Mouse (Mus musculus): ENCODE measurements around the gene Ccdc85b. TPM values are rescaled to one million over a fixed set of nuclear protein-coding genes. Genes with fewer than 3 reads are reported as not detected.
"Not testable (repeated sequence)": the region's sequence is repeated elsewhere in the genome, so short reads cannot be mapped to it uniquely, and the experiment has no call there.

Ccdc85b gene
- polyA plus RNA-seq, 1 experiment: 3.3 TPM

DNA sequence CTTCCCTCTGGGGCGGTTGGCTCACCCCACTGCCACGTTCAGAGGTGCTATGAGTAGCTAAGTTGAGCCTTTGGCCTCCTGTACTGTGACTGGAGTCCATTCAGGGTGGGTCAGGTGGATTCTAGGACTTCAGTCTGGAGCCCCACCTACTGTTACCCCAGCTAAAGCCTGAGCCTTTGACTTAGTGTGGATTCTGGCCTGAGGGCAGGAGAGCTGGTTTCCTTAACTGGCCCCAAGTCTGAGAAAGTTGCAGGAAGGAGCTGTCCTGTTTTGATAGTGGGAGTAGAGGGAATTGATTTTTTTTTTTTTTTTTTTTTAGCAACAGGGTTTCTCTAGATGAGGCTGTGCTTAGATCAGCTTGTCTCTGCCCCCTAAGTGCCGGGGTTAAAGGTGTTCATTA lies 36.6 kb upstream of the Ccdc85b start:
- no peak overlapping the region for H3K4me3 ChIP-seq (ENCODE audit: low read depth, low read length)
- no peak overlapping the region for H3K27ac ChIP-seq (ENCODE audit: insufficient read depth, low read length)
- TF ChIP-seq EP300 (IDR thresholded peaks at IDR 0.05; ENCODE audit: insufficient read depth, low read depth, low read length) (no peak), CTCF (IDR thresholded peaks at IDR 0.05; ENCODE audit: low read depth, low read length) (no peak), POLR2A (IDR thresholded peaks at IDR 0.05; ENCODE audit: insufficient read depth, low read length) (no peak)
- no peaks in the 10 kb centered on the region for H3K27me3 ChIP-seq (ENCODE audit: control insufficient read depth, insufficient read depth, low read length, poor library complexity, severe bottlenecking)
- H3K4me1 ChIP-seq (ENCODE audit: control insufficient read depth, insufficient read depth, low read length): peaks cover 5% of the 10 kb centered on the region
- H3K9me3 ChIP-seq (replicated peaks; ENCODE audit: control insufficient read depth, insufficient read depth, low read length, poor library complexity, severe bottlenecking): no peaks in the 10 kb centered on the region
- peaks cover 18% of the 10 kb centered on the region for H3K36me3 ChIP-seq (ENCODE audit: control insufficient read depth, insufficient read depth, low read length, poor library complexity, severe bottlenecking)
- no peak overlapping the region for H3K9ac ChIP-seq (ENCODE audit: low read depth, poor library complexity, severe bottlenecking)

GRCm38 (mm10) chr19:5493301-5493721 lies 35.6 kb upstream of the Ccdc85b start:
- H3K27me3 ChIP-seq (ENCODE audit: control insufficient read depth, insufficient read depth, low read length, poor library complexity, severe bottlenecking); H3K4me3 ChIP-seq (ENCODE audit: low read depth, low read length); H3K9ac ChIP-seq (ENCODE audit: low read depth, poor library complexity, severe bottlenecking); H3K27ac ChIP-seq (ENCODE audit: insufficient read depth, low read length); H3K4me1 ChIP-seq (ENCODE audit: control insufficient read depth, insufficient read depth, low read length); H3K9me3 ChIP-seq (replicated peaks; ENCODE audit: control insufficient read depth, insufficient read depth, low read length, poor library complexity, severe bottlenecking): not testable (repeated sequence)
- H3K36me3 ChIP-seq (ENCODE audit: control insufficient read depth, insufficient read depth, low read length, poor library complexity, severe bottlenecking): peaks cover 18% of the 10 kb centered on the region

DNA sequence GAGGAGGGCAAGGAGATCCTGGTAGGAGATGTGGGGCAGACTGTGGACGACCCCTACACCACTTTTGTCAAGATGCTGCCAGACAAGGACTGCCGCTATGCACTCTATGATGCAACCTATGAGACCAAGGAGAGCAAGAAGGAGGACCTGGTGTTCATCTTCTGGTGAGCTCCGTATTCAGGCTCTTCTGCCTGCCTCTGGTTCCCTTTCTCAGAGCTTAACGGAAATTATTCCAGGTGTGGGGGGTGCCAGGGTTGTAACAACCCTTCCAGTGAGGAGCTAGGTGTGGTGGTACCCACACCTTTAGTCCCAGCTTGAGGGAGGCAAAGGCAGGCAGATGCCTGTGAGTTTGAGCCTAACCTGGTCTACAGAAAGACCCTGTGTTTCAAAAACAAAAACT lies 34.9 kb upstream of the Ccdc85b start:
- no peak overlapping the region for H3K4me3 ChIP-seq (ENCODE audit: low read depth, low read length)
- H3K9me3 ChIP-seq (replicated peaks; ENCODE audit: control insufficient read depth, insufficient read depth, low read length, poor library complexity, severe bottlenecking): no peaks in the 10 kb centered on the region
- H3K27me3 ChIP-seq (ENCODE audit: control insufficient read depth, insufficient read depth, low read length, poor library complexity, severe bottlenecking): no peaks in the 10 kb centered on the region
- no peak overlapping the region for H3K27ac ChIP-seq (ENCODE audit: insufficient read depth, low read length)
- peaks cover 5% of the 10 kb centered on the region for H3K4me1 ChIP-seq (ENCODE audit: control insufficient read depth, insufficient read depth, low read length)
- peaks cover 18% of the 10 kb centered on the region for H3K36me3 ChIP-seq (ENCODE audit: control insufficient read depth, insufficient read depth, low read length, poor library complexity, severe bottlenecking)
- TF ChIP-seq CTCF (IDR thresholded peaks at IDR 0.05; ENCODE audit: low read depth, low read length) (no peak), EP300 (IDR thresholded peaks at IDR 0.05; ENCODE audit: insufficient read depth, low read depth, low read length) (no peak)
- H3K9ac ChIP-seq (ENCODE audit: low read depth, poor library complexity, severe bottlenecking): no peak overlapping the region

DNA sequence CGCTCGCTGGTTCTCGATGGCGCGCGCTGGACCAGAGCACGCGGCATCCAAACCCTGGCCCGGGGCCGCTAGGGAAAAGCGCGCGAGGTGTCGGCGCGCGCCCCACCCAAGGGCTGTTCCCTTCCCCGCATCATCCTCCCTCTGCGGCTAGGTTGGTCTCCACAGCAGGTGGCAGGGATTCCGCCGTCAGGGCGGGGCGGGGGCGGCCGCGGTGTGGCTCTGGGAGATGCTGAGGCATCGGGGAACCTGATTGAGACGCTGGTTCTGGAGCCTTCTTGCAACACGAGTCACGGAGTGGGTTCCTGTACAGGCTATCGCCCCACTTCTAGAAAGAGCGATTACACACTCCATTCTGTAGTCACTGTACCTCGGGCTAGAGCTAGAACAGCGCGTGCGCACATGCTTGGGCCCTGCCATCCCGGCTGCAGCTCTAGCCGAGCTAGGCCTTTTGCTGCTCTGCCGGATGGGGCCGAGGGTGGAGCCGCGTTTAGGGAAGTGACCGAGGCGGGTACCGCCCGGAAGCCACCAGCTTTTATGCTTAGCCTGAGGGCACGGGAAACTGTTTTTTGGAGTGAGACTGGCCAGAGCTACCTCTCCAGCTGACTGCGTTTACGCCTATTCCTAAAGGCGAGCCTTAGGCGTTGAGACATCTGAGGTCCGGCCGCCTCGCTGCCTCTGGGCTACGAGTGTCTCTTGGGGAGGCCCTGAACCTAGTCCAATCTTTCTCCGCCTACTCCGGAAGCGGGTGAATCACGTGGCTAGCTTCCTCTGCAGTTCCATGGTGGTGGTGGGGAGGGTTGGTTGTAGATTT lies 33.4 kb upstream of the Ccdc85b start:
- H3K9me3 ChIP-seq (replicated peaks; ENCODE audit: control insufficient read depth, insufficient read depth, low read length, poor library complexity, severe bottlenecking): no peaks in the 10 kb centered on the region
- peaks cover 5% of the 10 kb centered on the region for H3K4me1 ChIP-seq (ENCODE audit: control insufficient read depth, insufficient read depth, low read length)
- no peaks in the 10 kb centered on the region for H3K27me3 ChIP-seq (ENCODE audit: control insufficient read depth, insufficient read depth, low read length, poor library complexity, severe bottlenecking)
- TF ChIP-seq POLR2A (IDR thresholded peaks at IDR 0.05; ENCODE audit: insufficient read depth, low read length) (peak; percentile 84), CTCF (IDR thresholded peaks at IDR 0.05; ENCODE audit: low read depth, low read length) (no peak), EP300 (IDR thresholded peaks at IDR 0.05; ENCODE audit: insufficient read depth, low read depth, low read length) (no peak)
- H3K4me3 ChIP-seq (ENCODE audit: low read depth, low read length): peak overlapping the region; percentile 85
- peak overlapping the region; percentile 58 for H3K9ac ChIP-seq (ENCODE audit: low read depth, poor library complexity, severe bottlenecking)
- peaks cover 18% of the 10 kb centered on the region for H3K36me3 ChIP-seq (ENCODE audit: control insufficient read depth, insufficient read depth, low read length, poor library complexity, severe bottlenecking)
- peak overlapping the region; percentile 79 for H3K27ac ChIP-seq (ENCODE audit: insufficient read depth, low read length)

DNA sequence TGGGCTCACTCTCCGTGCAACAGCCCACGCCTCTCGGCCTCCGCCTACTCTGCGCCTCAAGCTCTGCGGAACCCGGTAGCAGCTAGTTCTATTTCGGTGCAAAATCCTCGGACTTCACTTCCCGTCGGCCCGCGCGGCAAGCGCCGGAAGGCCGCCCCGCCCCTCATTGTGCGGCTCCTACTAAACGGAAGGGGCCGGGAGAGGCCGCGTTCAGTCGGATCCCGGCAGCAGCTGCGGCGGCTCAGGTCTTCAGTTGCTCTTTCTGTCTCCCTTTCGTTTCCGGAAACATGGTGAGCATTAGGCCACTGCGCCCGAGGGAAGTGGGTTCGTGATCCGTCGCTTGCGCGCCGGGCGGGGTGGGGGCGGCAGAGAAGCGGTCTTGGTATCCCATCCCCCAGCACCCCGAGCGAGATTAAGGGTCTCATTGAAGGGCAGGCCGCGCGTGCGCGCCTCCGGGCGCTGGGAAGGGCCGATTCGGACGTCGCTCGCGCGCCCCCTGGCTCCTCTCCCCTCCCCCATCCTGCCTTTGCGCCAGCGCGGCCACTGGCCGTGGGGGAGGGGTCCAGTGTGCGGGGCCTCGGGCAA lies 32.7 kb upstream of the Ccdc85b start, which contains the start of gene Cfl1:
Gene Cfl1, plus strand, starts transcription at position 143 of the 585 bp plus-strand sequence.
- Histone ChIP-seq H3K36me3 (ENCODE audit: control insufficient read depth, insufficient read depth, low read length, poor library complexity, severe bottlenecking) (peaks cover 18% of the 10 kb centered on the region), H3K9me3 (replicated peaks; ENCODE audit: control insufficient read depth, insufficient read depth, low read length, poor library complexity, severe bottlenecking) (no peaks in the 10 kb centered on the region), H3K27me3 (ENCODE audit: control insufficient read depth, insufficient read depth, low read length, poor library complexity, severe bottlenecking) (no peaks in the 10 kb centered on the region), H3K9ac (ENCODE audit: low read depth, poor library complexity, severe bottlenecking) (peak within 1 kb of the TSS; percentile 58), H3K4me3 (ENCODE audit: low read depth, low read length) (peak within 1 kb of the TSS; percentile 85), H3K4me1 (ENCODE audit: control insufficient read depth, insufficient read depth, low read length) (peaks cover 5% of the 10 kb centered on the region), H3K27ac (ENCODE audit: insufficient read depth, low read length) (peak within 1 kb of the TSS; percentile 79)
- TF ChIP-seq CTCF (IDR thresholded peaks at IDR 0.05; ENCODE audit: low read depth, low read length) (no peak), POLR2A (IDR thresholded peaks at IDR 0.05; ENCODE audit: insufficient read depth, low read length) (peak; percentile 85), EP300 (IDR thresholded peaks at IDR 0.05; ENCODE audit: insufficient read depth, low read depth, low read length) (peak; percentile 71; the same call in 1 of the 2 replicates)

DNA sequence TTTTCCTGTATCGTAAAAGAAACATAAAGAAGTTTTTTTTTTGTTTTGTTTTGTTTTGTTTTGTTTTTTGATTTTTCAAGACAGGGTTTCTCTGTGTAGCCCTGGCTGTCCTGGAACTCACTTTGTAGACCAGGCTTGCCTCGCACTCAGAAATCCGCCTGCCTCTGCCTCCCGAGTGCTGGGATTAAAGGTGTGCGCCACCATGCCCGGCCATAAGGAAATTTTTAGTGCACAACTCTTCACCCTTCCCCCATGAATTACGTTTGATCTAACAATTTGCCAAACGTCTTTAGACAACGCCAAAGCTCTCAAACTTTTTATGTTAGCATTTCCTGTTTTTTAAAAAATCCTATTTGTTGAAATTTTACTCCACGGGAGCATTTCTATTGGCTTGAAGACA lies 32.0 kb upstream of the Ccdc85b start:
- not testable (repeated sequence) for H3K9ac ChIP-seq (ENCODE audit: low read depth, poor library complexity, severe bottlenecking); H3K27me3 ChIP-seq (ENCODE audit: control insufficient read depth, insufficient read depth, low read length, poor library complexity, severe bottlenecking); H3K4me3 ChIP-seq (ENCODE audit: low read depth, low read length); H3K4me1 ChIP-seq (ENCODE audit: control insufficient read depth, insufficient read depth, low read length); H3K9me3 ChIP-seq (replicated peaks; ENCODE audit: control insufficient read depth, insufficient read depth, low read length, poor library complexity, severe bottlenecking)
- H3K27ac ChIP-seq (ENCODE audit: insufficient read depth, low read length): peak overlapping the region; percentile 37; the same call in 1 of the 2 replicates
- peaks cover 17% of the 10 kb centered on the region for H3K36me3 ChIP-seq (ENCODE audit: control insufficient read depth, insufficient read depth, low read length, poor library complexity, severe bottlenecking)

Data from ES-Bruce4 (cell line).